Mouse (Mus musculus) lung, adult 2 months (tissue): ENCODE data around the gene Zfp811.

Experiments used
- CTCF ChIP-seq: fragments of 200-500 bp; IDR thresholded peaks from 2 replicates; pipeline ENCODE4 v1.5.1; 2011; ENCODE audit warnings: mild to moderate bottlenecking, low read length, control low read depth; ENCODE audit not compliant: insufficient read depth
- POLR2A ChIP-seq: fragments of 200-500 bp; IDR thresholded peaks from 2 replicates; pipeline ENCODE4 v1.6.1; 2011; ENCODE audit warnings: low read depth, mild to moderate bottlenecking, control low read depth, low read length, borderline replicate concordance; ENCODE audit errors: extremely low read depth

- TF ChIP-seq CTCF (no peak), POLR2A (no peak)
These were observed 52.4 kb downstream of the Zfp811 start for GRCm38 (mm10) chr17:32757331-32757730.
